Mouse (Mus musculus): Measurements from ENCODE around the gene Wfikkn2.
A peak's percentile ranks its signal among the peaks of the same experiment; 100 is the strongest.

Gene Wfikkn2

DNA sequence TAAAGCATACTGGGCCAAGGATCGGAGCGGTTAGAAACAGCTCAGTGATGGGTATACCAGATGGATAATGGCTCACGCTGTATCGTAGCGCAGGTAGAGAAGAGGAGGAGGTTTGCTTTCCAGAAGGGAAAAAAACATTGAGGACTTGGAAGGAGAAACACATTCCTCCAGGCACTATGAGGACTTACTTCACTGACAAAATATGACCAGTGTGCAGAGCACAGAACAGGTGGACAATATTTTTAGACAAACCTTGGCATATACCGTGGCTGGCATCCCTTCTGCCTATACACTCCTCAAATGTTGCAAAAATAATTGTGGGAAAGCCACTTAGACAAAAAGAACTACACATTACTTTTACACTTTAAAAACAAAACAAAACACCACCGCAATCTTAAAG is 24.5 kb downstream of the Wfikkn2 start:
- DNase-seq (ENCODE audit: low spot score in 2 of 2): no peak

DNA sequence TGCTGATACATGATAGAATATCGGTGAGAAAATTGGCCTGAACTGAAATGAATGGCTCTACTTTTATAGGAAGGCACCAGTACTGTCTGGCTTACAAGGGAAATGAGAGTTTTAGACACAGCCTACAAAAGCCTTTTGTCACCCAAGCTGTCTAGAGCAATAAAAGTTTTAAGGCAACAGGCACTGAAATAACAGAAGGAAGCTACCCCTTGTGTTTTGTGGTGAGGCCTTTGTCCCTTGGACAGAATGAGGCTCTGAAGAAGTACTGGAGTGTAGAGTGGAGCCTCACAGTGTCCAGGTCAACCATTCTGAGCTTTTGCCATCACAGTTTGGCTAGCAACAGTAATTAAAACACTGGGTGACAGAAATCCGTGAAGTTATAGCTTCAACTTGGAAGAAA is 29.6 kb downstream of the Wfikkn2 start:
- DNase-seq (ENCODE audit: low spot score in 2 of 2): no peak

DNA sequence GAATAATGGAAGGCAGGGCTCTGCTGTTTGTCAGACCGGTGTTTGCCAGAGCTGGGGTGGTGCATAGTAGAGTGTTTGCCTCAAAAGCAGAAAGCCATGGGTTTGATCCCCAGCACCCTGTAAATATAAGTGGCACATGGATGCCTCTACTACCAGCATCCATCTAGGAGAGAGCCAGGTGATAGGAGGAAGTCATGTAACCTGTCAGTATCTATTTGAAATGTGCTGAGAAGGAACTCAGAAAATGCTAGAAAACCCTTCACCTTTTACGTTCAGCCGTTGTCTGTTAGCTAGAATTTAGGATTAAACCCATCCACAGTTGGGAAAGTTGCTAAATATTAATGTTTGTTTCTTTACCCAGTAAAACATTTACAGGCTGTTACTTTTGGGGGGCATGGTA is 30.2 kb downstream of the Wfikkn2 start:
- no peak for DNase-seq (ENCODE audit: low spot score in 2 of 2)

DNA sequence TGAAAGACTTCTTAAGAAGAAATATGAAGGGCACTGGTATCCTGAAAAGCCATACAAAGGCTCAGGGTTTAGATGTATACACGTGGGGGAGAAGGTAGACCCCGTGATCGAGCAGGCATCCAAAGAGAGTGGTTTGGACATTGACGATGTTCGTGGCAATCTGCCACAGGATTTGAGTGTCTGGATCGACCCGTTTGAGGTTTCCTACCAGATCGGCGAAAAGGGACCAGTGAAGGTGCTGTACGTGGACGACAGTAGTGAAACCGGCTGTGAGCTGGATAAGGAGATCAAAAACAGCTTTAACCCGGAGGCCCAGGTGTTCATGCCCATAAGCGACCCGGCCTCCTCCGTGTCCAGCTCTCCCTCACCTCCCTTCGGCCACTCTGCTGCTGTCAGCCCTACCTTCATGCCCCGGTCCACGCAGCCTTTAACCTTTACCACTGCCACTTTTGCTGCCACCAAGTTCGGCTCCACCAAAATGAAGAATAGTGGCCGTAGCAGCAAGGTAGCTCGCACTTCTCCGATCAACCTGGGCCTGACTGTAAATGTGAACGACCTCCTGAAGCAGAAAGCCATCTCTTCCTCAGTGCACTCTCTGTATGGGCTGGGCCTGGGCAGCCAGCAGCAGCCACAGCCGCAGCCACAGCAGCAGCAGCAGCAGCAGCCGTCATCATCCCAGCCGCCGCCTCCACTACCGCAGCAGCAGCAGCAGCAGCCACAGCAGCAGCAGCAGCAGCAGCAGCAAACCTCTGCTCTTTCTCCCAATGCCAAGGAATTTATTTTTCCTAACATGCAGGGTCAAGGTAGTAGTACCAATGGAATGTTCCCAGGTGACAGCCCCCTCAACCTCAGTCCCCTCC is 31.8 kb downstream of the Wfikkn2 start:
- DNase-seq (ENCODE audit: low spot score in 2 of 2): no peak

DNA sequence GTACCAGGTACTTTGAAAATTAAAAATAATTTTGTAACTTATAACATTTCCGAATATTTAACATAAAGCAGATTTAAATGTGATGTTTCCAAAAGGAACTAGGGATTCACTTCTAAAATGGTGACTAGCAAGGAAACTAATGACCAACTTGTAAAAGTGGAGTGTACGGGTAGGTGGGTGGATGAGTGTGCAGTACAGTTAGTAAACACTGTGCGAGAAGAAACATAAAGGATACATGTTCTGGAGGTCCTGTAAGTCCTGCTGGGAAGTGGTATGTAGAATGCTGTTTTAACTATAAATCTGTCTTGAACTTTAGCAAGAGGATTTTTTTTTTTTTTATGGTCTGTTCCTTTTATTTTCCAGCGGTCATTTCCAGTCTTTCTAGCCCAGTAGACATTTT is 32.8 kb downstream of the Wfikkn2 start:
- no peak for DNase-seq (ENCODE audit: low spot score in 2 of 2)

DNA sequence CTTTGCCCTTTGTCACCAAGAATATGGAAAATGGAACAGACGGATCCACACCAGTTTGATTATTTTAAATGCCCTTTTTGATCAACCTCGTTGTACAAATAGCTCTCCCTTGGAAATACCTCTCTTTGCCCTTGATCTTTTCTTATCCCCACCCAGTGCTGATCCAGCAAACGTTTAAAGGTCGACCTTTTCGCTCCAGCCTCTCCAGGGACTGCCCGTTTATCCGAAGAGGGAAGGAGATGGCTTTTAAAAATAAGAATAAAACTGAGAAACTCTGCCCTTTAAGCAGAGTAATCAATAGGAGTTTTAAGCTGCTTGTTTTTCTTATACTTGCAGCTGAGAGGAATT is 33.3 kb downstream of the Wfikkn2 start:
- no peak for DNase-seq (ENCODE audit: low spot score in 2 of 2)

DNA sequence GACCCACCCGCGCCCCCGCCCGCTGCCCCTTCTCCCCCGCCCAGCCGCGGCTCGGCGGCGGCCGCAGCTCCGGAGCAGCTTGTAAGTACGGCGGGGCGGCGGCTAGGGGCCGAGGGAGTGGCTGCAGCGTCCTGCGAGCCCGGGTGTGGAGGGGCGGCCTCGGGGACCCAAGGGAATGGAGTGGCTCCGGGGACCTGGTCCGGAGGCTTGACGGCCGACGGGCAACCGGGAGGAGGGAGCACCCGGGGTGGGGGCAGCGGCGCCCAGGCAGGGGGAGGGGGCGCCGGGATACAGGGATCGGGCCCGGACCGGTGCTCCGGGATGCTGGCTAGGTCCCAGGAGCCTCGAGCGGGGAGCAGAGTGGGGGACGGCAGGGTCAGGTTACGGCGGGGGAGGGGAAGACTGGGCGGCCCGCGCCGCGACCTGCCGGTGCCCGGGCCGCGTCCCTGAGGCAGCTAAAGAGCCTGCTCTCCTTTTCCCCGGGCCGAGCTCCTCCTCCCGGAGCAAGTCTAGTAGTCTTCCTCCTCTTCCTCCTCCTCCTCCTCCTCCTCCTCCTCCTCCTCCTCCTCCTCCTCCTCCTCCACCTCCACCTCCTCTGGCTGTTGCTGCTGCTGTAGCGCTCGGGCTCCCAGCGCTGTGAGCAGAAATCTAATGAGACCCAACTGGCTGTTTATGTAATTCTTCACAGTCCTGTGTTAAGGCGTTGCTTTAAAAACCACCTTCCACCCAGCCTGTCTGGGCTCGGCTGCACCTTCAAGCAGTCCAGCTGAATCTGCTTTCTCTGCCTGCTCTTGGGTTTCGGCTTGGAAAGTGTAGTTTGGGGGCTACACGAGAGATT is 33.9 kb downstream of the Wfikkn2 start:
- peak; percentile 72 to 77 for DNase-seq (ENCODE audit: low spot score in 2 of 2)

DNA sequence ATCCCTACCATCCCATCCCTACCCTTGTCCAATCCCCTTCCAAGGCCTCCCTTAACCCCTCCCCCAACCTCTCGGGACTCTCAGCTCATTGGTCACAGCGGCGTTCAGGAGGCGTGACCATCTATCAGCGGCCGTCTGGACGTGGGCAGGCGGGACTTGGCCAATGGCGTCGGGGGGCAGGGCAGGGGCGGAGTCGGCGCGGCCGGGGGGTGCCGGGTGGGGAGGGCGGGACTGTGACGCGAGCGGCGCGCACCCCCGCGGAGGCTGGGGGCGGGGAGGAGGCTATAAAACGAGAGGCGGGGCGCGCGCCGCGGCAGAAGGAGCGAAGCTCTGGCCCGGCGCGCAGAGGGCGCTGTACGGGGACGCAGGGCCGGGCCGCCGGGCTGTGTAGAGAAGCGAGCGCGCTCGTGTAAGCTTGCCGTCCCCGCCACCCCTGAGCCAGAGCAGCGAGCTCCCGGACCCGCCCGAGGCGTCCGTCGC is 34.6 kb downstream of the Wfikkn2 start, which contains the start of gene Tob1:
Tob1 (plus strand) TSS at position 331 of the 480 bp plus-strand sequence.
- peak; percentile 94 to 98 for DNase-seq (ENCODE audit: low spot score in 2 of 2)

- DNase-seq (ENCODE audit: low spot score in 2 of 2): peak; percentile 80 to 88
Measured at GRCm38 (mm10) chr11:94210191-94211086, 35.4 kb downstream of the Wfikkn2 start.

DNA sequence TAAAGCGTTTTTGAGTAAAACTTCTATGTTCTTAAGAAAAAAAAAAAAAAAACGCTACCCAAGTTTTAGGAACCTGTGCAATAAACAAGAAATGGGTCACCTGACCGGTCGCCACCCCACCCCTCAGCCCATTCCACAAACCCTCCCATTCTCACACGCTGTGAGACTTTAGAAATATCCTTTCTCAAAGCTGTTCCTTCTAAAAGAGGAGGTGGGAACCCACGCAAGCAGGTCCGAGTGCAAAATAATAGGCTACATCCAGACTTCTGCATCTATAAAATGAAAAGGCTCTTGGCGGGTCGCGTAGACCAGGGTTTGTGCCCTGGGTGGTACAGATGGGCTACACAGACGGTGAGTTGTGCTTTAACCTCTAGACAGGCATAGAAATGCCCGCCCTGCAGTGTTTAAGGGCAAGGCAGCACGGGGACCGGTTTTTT is 36.1 kb downstream of the Wfikkn2 start:
- peak; percentile 57 to 59 for DNase-seq (ENCODE audit: low spot score in 2 of 2)

DNA sequence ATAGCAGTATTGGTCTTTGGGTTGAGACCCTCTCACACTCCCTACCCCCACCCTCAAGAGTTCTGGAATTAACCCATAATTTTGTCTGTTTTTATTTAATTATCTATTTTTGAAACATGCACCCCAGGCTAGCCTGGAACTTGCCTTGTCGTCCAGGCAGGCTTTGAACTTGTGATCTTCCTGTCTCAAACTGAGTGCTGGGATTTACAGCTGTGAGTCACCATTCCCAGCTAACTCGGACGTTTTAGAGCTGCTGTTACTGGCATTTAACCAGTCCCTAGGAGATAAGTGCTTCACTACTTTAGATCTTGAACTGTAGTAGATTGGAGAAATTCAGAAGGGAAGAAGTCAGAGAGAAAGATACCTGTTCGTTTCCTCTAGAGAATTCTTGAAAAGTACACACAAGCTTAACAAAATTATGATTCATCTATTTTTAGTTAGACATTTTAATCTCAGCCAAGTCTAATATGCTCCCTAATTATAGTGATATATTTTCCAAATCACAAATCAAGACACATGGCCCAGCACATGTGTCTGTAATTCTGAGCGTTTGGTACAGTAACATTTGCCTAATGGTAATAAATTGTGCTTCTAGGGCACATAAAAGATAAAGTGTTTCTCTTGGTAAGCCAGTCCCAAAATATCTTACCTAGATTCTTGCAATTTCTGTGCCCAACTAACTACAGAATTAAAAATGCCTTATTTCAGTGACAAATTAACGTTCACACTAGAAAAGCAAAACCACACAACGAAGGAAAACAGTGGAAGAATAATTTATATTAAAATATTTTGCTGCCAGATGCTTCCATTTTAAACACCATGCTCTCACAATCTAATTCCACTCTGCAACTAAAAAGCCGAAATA is 36.8 kb downstream of the Wfikkn2 start:
- DNase-seq (ENCODE audit: low spot score in 2 of 2): no peak

DNA sequence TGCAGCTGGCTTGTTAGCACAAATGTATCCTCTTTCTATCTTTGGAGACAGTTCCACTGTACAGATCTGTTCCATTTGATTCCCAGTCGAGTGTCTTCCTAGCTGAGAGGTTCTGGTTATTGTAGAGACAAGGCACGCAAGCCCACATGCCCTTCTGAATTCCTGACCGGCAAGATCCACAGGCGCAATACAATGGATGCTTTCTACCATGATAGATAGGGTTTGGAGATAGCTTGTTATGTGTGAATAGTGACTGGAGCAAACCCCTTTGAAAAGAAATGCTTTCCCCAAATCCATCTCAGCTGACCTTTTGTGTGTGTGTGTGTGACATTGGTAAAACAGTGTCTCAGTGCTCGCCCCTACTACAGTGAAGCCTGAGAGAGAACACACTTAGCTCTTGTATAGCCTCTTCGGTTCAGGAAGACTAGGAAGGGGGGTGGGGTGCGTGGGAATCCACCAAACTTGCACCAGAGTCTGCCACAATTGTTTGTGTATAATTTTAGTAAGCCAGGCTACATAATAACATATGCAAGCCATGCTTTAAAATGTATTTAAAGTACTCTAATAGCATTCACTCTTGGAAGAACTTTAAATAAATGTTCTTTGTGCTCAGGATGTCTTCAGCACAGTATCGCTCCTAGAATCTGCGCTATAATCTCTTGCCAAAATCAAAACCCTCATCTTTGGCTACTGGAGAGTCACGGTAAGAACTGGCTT is 39.2 kb downstream of the Wfikkn2 start:
- no peak for DNase-seq (ENCODE audit: low spot score in 2 of 2)

GRCm38 (mm10) chr11:94203066-94203465 is 42.7 kb downstream of the Wfikkn2 start:
- DNase-seq (ENCODE audit: low spot score in 2 of 2): no peak

DNA sequence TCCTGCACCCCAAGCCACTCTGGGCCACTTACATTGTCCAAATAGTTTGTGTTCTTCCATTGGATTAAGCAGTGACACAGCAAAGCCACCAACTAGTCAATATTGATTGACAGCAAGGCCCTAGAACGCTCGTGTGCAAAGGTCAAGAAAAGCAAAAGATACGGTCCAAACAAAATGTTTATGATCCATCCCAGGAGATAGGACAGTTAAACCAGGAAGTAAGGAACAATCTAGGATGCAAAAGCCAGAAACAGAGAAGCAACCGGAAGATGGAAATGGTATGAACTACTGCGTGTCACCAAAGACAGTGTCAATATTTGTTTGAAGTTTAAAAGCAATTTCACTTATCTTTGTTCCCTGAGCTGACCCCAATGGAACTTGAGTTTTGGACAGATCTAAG is 43.7 kb downstream of the Wfikkn2 start:
- DNase-seq (ENCODE audit: low spot score in 2 of 2): no peak

GRCm38 (mm10) chr11:94200422-94200821 is 45.4 kb downstream of the Wfikkn2 start:
- DNase-seq (ENCODE audit: low spot score in 2 of 2): no peak

- no peak for DNase-seq (ENCODE audit: low spot score in 2 of 2)
Measured at GRCm38 (mm10) chr11:94199771-94200170, 46.0 kb downstream of the Wfikkn2 start.

DNA sequence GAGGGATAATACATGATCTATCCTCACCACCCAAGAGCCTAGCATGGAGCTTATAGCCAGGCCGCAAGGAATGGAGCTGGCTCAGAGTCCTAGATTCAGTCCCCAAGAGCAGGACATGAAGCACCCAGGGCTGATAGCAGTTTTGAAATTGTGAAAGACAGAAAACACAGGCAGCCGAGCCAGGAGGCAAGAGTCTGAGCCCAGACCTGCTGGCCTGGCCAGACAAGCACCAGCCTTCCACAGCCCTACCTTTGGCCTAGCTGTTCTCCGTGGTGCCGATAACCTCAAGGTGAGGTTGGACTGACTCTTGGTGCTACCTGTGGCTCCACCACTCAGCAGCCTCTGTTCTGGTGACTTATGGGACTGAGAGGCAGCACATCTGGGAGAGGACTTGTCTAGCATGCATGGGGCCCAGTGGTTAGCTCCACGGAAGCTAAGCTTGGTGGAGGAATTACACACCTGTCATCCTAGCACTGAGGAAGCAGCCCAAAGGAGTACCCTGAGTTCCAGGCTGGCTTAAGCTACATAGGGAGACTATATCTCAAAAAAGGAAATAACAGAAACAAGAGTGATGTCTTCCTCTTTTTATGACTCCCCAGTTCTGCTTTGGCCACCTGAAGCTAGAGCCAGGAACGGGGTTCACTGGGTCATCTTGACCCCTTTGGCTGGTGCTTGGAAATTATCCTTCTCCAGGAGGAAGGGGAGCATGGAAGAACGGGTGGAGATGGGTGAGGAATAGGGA is 47.2 kb downstream of the Wfikkn2 start:
- no peak for DNase-seq (ENCODE audit: low spot score in 2 of 2)

DNA sequence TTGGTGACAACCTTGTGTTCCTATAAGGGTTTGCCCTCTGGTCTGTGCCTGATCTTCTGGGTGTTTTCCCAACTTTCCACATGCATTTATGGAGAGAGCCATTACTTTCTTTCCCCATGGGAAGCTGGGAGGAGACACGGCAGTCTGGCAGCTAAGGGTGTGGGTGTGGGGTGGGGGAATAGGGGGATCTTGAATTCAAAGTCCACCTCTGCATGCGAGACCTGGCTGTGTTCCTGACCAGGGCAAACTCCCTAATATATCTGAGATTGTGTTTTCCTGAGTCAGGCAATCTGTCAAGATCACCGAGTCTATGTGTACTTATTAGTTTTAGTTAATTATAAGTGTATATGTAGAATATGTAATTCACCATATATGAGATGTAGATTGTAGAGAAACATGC is 49.5 kb downstream of the Wfikkn2 start:
- no peak for DNase-seq (ENCODE audit: low spot score in 2 of 2)

DNA sequence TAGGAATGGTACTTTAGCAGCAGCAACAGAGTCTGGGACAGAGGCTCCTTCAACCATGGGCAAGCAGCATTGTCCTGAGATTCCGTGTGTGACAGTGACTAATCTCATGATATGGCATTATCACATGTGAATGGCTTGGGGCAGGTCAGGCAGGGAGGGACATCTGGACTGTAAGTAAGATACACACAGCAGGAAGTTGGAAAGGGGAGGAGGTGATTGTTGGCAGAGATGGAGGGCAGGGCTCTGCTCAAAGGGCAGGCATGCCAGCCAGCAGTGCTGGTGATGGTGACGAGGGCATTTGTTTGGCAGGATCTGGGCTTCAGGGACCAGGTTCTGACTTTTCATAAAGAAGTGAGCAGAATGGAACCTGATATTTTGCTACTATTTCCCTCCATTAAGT is 52.7 kb downstream of the Wfikkn2 start:
- no peak for DNase-seq (ENCODE audit: low spot score in 2 of 2)

All from spleen, postnatal 10 days (tissue).